Mouse (Mus musculus): ENCODE data around the gene Vdac2.

DNA sequence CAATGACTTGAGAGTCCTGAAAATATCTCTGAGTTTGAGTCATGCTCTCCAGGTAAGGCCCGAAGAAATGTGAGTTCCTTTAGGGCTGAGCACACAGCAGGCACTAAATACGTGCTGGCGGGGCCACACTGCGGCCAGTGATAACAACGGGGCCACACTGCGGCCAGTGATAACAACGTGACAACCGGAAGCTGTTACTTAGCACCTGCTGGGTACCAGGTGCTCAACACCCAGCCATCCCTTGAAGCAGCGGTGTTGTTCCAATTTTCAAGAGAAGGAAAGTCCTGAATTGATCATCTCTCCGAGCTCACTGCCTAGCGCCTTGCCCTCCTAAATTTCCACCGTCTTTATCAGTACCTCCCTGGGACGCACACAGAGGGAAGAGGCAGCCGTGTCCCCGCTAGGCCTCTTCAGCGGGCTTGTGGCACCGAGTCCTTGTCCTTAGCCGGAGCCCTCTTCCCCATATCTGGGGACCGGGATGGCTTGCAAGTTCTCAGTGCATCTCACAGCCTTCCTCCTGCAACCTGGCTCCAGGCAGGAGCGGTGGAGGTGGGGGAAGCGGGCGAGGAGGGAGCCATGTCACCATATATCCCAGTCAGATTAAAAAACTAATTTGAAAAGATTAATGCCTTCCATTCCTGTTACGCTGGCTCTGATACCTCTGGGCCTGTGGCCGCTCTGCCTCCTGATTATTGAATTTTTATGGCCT, 25.5 kb downstream of the Vdac2 start:
- TF ChIP-seq GATA1 (IDR thresholded peaks at IDR 0.05; ENCODE audit: low read length), result peak; percentile 76
- TF ChIP-seq TAL1 (IDR thresholded peaks at IDR 0.05; ENCODE audit: low read length), result peak; percentile 70
